Mouse (Mus musculus): ENCODE measurements at regions not wholly inside any gene's neighbourhood (a gene's known extent, or its start where the extent isn't known, plus 50 kb on each side); places are given as distances from the start of the nearest gene placed in this dataset.

DNA sequence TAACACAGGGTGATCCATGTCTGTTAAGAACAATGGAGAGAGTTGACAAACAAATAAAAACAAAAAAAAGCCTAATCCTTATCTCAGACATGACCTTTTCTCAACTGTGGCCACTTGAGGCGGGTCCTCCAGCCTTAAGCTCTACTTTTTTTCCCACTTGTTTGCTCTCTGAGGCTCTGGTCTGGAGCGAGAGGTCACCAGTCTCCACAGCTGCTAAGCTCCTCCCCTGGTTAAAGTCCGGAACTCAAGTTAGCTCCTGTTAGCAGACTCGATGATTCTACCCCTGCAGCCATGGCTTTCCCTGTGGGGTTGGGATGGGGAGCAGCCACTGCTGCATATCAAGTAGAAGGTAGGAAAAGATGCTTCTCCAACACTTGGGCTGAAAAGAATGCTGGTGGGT is 158.2 kb upstream of the Adgra3 start:
- no peak for TF ChIP-seq EP300 (optimal IDR thresholded peaks at IDR 0.05)
- TF ChIP-seq CTCF (IDR thresholded peaks at IDR 0.05; ENCODE audit: low read depth) = no peak
